Mouse (Mus musculus) C2C12 (cell line): Measurements from ENCODE around the gene Vcpkmt.

Source experiments
- CEBPB ChIP-seq: IDR thresholded peaks from one replicate; pipeline ENCODE4 v1.6.1; 2011; ENCODE audit warnings: low read depth, mild to moderate bottlenecking, control low read depth, moderate library complexity
- CTCF ChIP-seq: IDR thresholded peaks from one replicate; pipeline ENCODE4 v1.5.1; 2011; ENCODE audit not compliant: control insufficient read depth, insufficient read depth, insufficient read length
- FOSL1 ChIP-seq: IDR thresholded peaks from one replicate; pipeline ENCODE4 v1.8.0; 2011; ENCODE audit warnings: mild to moderate bottlenecking, low read length; ENCODE audit not compliant: poor library complexity, insufficient read depth, severe bottlenecking
- MYOD1 ChIP-seq: IDR thresholded peaks from one replicate; pipeline ENCODE4 v1.6.1; 2011; ENCODE audit warnings: low read depth; ENCODE audit not compliant: control insufficient read depth, insufficient read length
- MYOG ChIP-seq: IDR thresholded peaks from one replicate; pipeline ENCODE4 v1.6.1; 2011; ENCODE audit not compliant: control insufficient read depth, insufficient read length; ENCODE audit errors: extremely low read depth
- USF1 ChIP-seq: IDR thresholded peaks from one replicate; pipeline ENCODE4 v1.6.1; 2011; ENCODE audit warnings: low read depth, mild to moderate bottlenecking, control low read depth, moderate library complexity

- TF ChIP-seq CTCF (no peak), CEBPB (no peak), USF1 (no peak), MYOG (no peak), MYOD1 (no peak), FOSL1 (no peak)
Observed at GRCm38 (mm10) chr12:69576120-69576627, 6.7 kb downstream of the Vcpkmt start.
